Mouse (Mus musculus) heart, embryonic 11.5 days (tissue): ENCODE data around the gene Cyp4a32. TPM values are rescaled to one million over a fixed set of nuclear protein-coding genes. Genes with fewer than 3 reads are reported as not detected.
"Not testable (repeated sequence)": the region's sequence is repeated elsewhere in the genome, so short reads cannot be mapped to it uniquely, and the experiment has no call there.

ENCODE experiments used
- ATAC-seq: fragments of 200-750 bp; cut with Nextera tagmentation; replicated peaks from 2 replicates; pipeline ENCODE4 v1.8.0; 2017; ENCODE audit warnings: moderate library complexity; ENCODE audit not compliant: insufficient number of reproducible peaks, low FRiP score, low TSS enrichment
- H3K27ac ChIP-seq: fragments of 300-500 bp; sonication (generic); 2 replicates; pipeline ENCODE4 v1.5.1; 2014; ENCODE audit warnings: mild to moderate bottlenecking, low read depth, low read length
- H3K27me3 ChIP-seq: fragments of 300-500 bp; sonication (generic); 2 replicates; pipeline ENCODE4 v1.6.1; 2014; ENCODE audit warnings: mild to moderate bottlenecking, low read length, mixed read lengths; ENCODE audit not compliant: control insufficient read depth, insufficient read depth
- H3K36me3 ChIP-seq: fragments of 300-500 bp; sonication (generic); 2 replicates; pipeline ENCODE4 v1.6.1; 2014; ENCODE audit warnings: mild to moderate bottlenecking, low read length, moderate library complexity, mixed read lengths; ENCODE audit not compliant: control insufficient read depth, insufficient read depth
- H3K4me1 ChIP-seq: fragments of 300-500 bp; sonication (generic); 2 replicates; pipeline ENCODE4 v1.6.1; 2014; ENCODE audit warnings: low read length; ENCODE audit not compliant: control insufficient read depth, insufficient read depth
- H3K4me2 ChIP-seq: fragments of 300-500 bp; sonication (generic); 2 replicates; pipeline ENCODE4 v1.6.1; 2014; ENCODE audit warnings: mild to moderate bottlenecking, moderate library complexity
- H3K4me3 ChIP-seq: fragments of 300-500 bp; sonication (generic); 2 replicates; pipeline ENCODE4 v1.5.1; 2014; ENCODE audit warnings: low read depth, low read length
- H3K9ac ChIP-seq: fragments of 300-500 bp; sonication (generic); 2 replicates; pipeline ENCODE4 v1.6.1; 2014; ENCODE audit warnings: mild to moderate bottlenecking, low read depth, low read length, moderate library complexity
- H3K9me3 ChIP-seq: fragments of 300-500 bp; sonication (generic); replicated peaks from 2 replicates; pipeline ENCODE4 v1.6.1; 2016; ENCODE audit warnings: low read length; ENCODE audit not compliant: control insufficient read depth
- WGBS: fragments of 180-500 bp; shearing (Covaris S2); extraction: QIAGEN DNeasy Blood & Tissue Kit; methylation state at CpG from one replicate; pipeline ENCODE4 v1.1.7; 2014; ENCODE audit not compliant: insufficient replicate concordance; 5-methylcytosine and 5-hydroxymethylcytosine counted together
- polyA plus RNA-seq: library from polyadenylated mRNA; unstranded; fragments of >200 nt; fragmentation: Nextera tagmentation; extraction: Ambion mirVana; gene quantifications from 2 replicates; pipeline ENCODE4 v1.2.1, GENCODE M21; 2014

The Cyp4a32 gene
- polyA plus RNA-seq, 1 experiment from 2014 or later: not detected

GRCm38 (mm10) chr4:115648752-115649151, 48.0 kb downstream of the Cyp4a32 start:
- 49% methylated on average over 2 of the region's 2 CpGs for WGBS
- ATAC-seq: no peak
- Histone ChIP-seq H3K9me3 (no peaks in the 10 kb centered on the region), H3K27me3 (no peaks in the 10 kb centered on the region), H3K9ac (no peak overlapping the region), H3K27ac (no peak overlapping the region), H3K36me3 (no peaks in the 10 kb centered on the region), H3K4me3 (no peak overlapping the region), H3K4me2 (no peak overlapping the region), H3K4me1 (no peaks in the 10 kb centered on the region)

GRCm38 (mm10) chr4:115649344-115649743, 48.6 kb downstream of the Cyp4a32 start:
- no peak for ATAC-seq
- Histone ChIP-seq H3K4me3 (no peak overlapping the region), H3K36me3 (no peaks in the 10 kb centered on the region), H3K9ac (no peak overlapping the region), H3K27ac (no peak overlapping the region), H3K4me2 (no peak overlapping the region), H3K9me3 (no peaks in the 10 kb centered on the region), H3K27me3 (no peaks in the 10 kb centered on the region), H3K4me1 (no peaks in the 10 kb centered on the region)

GRCm38 (mm10) chr4:115650866-115651265, 50.1 kb downstream of the Cyp4a32 start:
- H3K27me3 ChIP-seq: no peaks in the 10 kb centered on the region
- H3K9ac ChIP-seq: no peak overlapping the region
- no peaks in the 10 kb centered on the region for H3K36me3 ChIP-seq
- 74% methylated on average over 5 of the region's 5 CpGs for WGBS
- H3K4me2 ChIP-seq: no peak overlapping the region
- H3K4me1 ChIP-seq: no peaks in the 10 kb centered on the region
- H3K27ac ChIP-seq: no peak overlapping the region
- no peak overlapping the region for H3K4me3 ChIP-seq
- H3K9me3 ChIP-seq: no peaks in the 10 kb centered on the region
- no peak for ATAC-seq

GRCm38 (mm10) chr4:115655841-115656534, 55.2 kb downstream of the Cyp4a32 start:
- H3K27me3 ChIP-seq, H3K4me3 ChIP-seq, H3K9ac ChIP-seq, ATAC-seq, H3K27ac ChIP-seq, H3K4me1 ChIP-seq, H3K4me2 ChIP-seq, H3K36me3 ChIP-seq, H3K9me3 ChIP-seq: not testable (repeated sequence)
- 69% methylated on average over 7 of the region's 7 CpGs for WGBS

- H3K27me3 ChIP-seq, H3K36me3 ChIP-seq, H3K9me3 ChIP-seq, H3K4me1 ChIP-seq, H3K4me2 ChIP-seq, H3K9ac ChIP-seq, H3K27ac ChIP-seq, ATAC-seq, H3K4me3 ChIP-seq: not testable (repeated sequence)
- 72% methylated on average over 1 of the region's 1 CpGs for WGBS
Measured at GRCm38 (mm10) chr4:115656535-115656922, 55.8 kb downstream of the Cyp4a32 start.

- no peak overlapping the region for H3K27ac ChIP-seq
- no peaks in the 10 kb centered on the region for H3K4me1 ChIP-seq
- peak overlapping the region; percentile 68; the same call in 1 of the 2 replicates for H3K9ac ChIP-seq
- H3K9me3 ChIP-seq: no peaks in the 10 kb centered on the region
- no peaks in the 10 kb centered on the region for H3K36me3 ChIP-seq
- 2% methylated on average over 21 of the region's 34 CpGs for WGBS
- no peaks in the 10 kb centered on the region for H3K27me3 ChIP-seq
- peak overlapping the region; percentile 91 for H3K4me2 ChIP-seq
- peak overlapping the region; percentile 51 for H3K4me3 ChIP-seq
- peak; percentile 75 for ATAC-seq
Measured at GRCm38 (mm10) chr4:115657104-115657866, 56.5 kb downstream of the Cyp4a32 start.

GRCm38 (mm10) chr4:115657867-115658249, 57.1 kb downstream of the Cyp4a32 start:
- Histone ChIP-seq H3K9ac (no peak overlapping the region), H3K4me1 (no peaks in the 10 kb centered on the region), H3K27me3 (no peaks in the 10 kb centered on the region), H3K4me3 (no peak overlapping the region), H3K27ac (no peak overlapping the region), H3K36me3 (no peaks in the 10 kb centered on the region), H3K4me2 (peak overlapping the region; percentile 91), H3K9me3 (no peaks in the 10 kb centered on the region)
- ATAC-seq: no peak

- Histone ChIP-seq H3K9me3 (no peaks in the 10 kb centered on the region), H3K27ac (no peak overlapping the region), H3K4me1 (no peaks in the 10 kb centered on the region), H3K4me2 (no peak overlapping the region), H3K36me3 (no peaks in the 10 kb centered on the region), H3K27me3 (no peaks in the 10 kb centered on the region), H3K4me3 (no peak overlapping the region), H3K9ac (no peak overlapping the region)
- no peak for ATAC-seq
Measured at GRCm38 (mm10) chr4:115659190-115659589, 58.4 kb downstream of the Cyp4a32 start.
